Mouse (Mus musculus) E14TG2a.4 (cell line): ENCODE results near the gene Mcm6.

Experiments used
- H3K27me3 ChIP-seq: 2 replicates; pipeline ENCODE4 v1.6.1; 2014; ENCODE audit warnings: low read length, control low read depth; ENCODE audit not compliant: insufficient read depth
- H3K36me3 ChIP-seq: 2 replicates; pipeline ENCODE4 v1.6.1; 2014; ENCODE audit warnings: low read length, control low read depth; ENCODE audit not compliant: insufficient read depth
- H3K4me1 ChIP-seq: replicated peaks from 2 replicates; pipeline ENCODE4 v1.6.1; 2014; ENCODE audit warnings: low read depth, low read length, control low read depth
- H3K4me3 ChIP-seq: replicated peaks from 2 replicates; pipeline ENCODE4 v1.5.1; 2014; ENCODE audit warnings: mild to moderate bottlenecking, low read length
- H3K9me3 ChIP-seq: 2 replicates; pipeline ENCODE4 v1.6.1; 2014; ENCODE audit warnings: low read length, control low read depth
- CTCF ChIP-seq: conservative IDR thresholded peaks from 2 replicates; pipeline ENCODE4 v1.5.1; 2014; ENCODE audit warnings: low read length
- NANOG ChIP-seq: IDR thresholded peaks from 2 replicates; pipeline ENCODE4 v1.6.1; 2014; ENCODE audit warnings: borderline replicate concordance, low read length, mixed read lengths
- POU5F1 ChIP-seq: IDR thresholded peaks from 2 replicates; pipeline ENCODE4 v1.6.1; 2014; ENCODE audit warnings: low read length, borderline replicate concordance

Gene Mcm6

GRCm38 (mm10) chr1:128392382-128392781 is 32.9 kb upstream of the Mcm6 start:
- peaks cover 52% of the 10 kb centered on the region for H3K4me1 ChIP-seq
- no peak overlapping the region for H3K4me3 ChIP-seq

GRCm38 (mm10) chr1:128386487-128386886 is 27.0 kb upstream of the Mcm6 start:
- H3K9me3 ChIP-seq, result no peaks in the 10 kb centered on the region
- H3K27me3 ChIP-seq, result no peaks in the 10 kb centered on the region
- H3K4me3 ChIP-seq, result no peak overlapping the region
- peaks cover 86% of the 10 kb centered on the region for H3K36me3 ChIP-seq
- H3K4me1 ChIP-seq, result peaks cover 5% of the 10 kb centered on the region
- TF ChIP-seq NANOG (no peak), POU5F1 (no peak), CTCF (no peak)

More at GRCm38 (mm10) chr1:128392382-128392781, 32.9 kb upstream of the Mcm6 start:
- peaks cover 64% of the 10 kb centered on the region for H3K36me3 ChIP-seq
- no peaks in the 10 kb centered on the region for H3K27me3 ChIP-seq
- TF ChIP-seq NANOG, result peak; percentile 94
- TF ChIP-seq CTCF, result no peak
- TF ChIP-seq POU5F1, result no peak
- H3K9me3 ChIP-seq, result no peaks in the 10 kb centered on the region

DNA sequence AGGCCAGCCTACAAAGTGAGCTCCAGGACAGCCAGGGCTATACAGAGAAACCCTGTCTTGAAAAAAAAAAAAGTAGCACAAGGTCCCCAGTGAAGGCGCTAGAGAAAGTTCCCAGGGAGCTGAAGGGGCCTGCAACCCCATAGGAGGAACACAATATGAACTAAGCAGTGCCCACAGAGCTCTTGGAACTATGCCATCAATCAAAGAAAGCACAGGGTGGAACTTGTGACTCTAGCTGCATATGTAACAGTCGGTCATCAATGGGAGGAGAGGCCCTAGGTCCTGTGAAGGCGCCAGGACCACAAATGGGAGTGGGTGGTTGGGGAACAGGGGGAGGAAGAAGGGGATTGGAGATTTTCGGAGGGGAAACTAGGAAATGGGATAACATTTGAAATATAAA is 17.4 kb upstream of the Mcm6 start:
- TF ChIP-seq NANOG, result no peak
- TF ChIP-seq CTCF, result no peak
- no peak for TF ChIP-seq POU5F1
- H3K4me3 ChIP-seq, result no peak overlapping the region
- H3K4me1 ChIP-seq, result no peaks in the 10 kb centered on the region
- H3K27me3 ChIP-seq, result no peaks in the 10 kb centered on the region
- H3K36me3 ChIP-seq, result peaks cover 79% of the 10 kb centered on the region
- H3K9me3 ChIP-seq, result no peaks in the 10 kb centered on the region

- TF ChIP-seq CTCF, result peak; percentile 15
- TF ChIP-seq POU5F1, result no peak
- no peak for TF ChIP-seq NANOG
- H3K27me3 ChIP-seq, result no peaks in the 10 kb centered on the region
- peaks cover 69% of the 10 kb centered on the region for H3K36me3 ChIP-seq
- 0 out of 2 replicates have a peak, but pooled peaks cover 3% of the 10 kb centered on the region for H3K4me1 ChIP-seq
- H3K9me3 ChIP-seq, result no peaks in the 10 kb centered on the region
- H3K4me3 ChIP-seq, result no peak overlapping the region
Measured at GRCm38 (mm10) chr1:128372143-128372860, 12.8 kb upstream of the Mcm6 start.

DNA sequence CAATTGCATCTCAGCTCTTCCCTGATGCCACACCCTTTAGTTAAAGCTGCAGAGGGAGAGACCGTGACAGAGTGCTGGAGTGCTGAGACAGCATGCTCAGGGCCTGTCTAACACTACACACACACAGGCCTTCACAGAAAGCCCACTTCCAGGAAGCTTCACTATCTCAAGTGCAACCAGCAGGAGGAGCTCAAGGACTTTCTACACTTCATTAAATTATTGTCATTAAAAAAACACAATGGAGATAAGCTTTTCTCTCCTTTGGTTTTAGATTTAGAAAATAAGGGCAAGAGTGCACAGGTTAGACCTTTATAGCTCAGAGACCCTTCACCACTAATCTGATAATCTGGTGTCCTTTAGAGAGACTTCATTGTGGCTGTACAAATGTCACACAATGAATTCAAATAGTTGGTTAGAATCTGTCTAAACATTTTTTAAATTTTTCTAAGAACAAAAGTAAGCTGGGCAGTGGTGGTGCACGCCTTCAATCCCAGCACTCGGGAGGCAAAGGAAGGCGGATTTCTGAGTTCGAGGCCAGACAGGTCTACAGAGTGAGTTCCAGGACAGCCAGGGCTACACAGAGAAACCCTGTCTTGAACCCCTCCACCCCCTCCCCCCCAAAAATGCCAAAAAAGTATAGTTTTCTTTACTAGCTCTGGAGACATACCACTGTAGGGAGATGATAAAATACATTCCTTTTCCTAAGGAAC is 9.4 kb upstream of the Mcm6 start:
- H3K36me3 ChIP-seq, result peaks cover 66% of the 10 kb centered on the region
- 0 out of 2 replicates have a peak, but pooled peaks cover 3% of the 10 kb centered on the region for H3K4me1 ChIP-seq
- H3K9me3 ChIP-seq, result no peaks in the 10 kb centered on the region
- TF ChIP-seq NANOG, result no peak
- TF ChIP-seq CTCF, result peak; percentile 42; the same call in 1 of the 2 replicates
- H3K4me3 ChIP-seq, result no peak overlapping the region
- H3K27me3 ChIP-seq, result no peaks in the 10 kb centered on the region

- H3K27me3 ChIP-seq, result no peaks in the 10 kb centered on the region
- H3K36me3 ChIP-seq, result peaks cover 59% of the 10 kb centered on the region
- H3K9me3 ChIP-seq, result no peaks in the 10 kb centered on the region
- TF ChIP-seq NANOG (no peak), POU5F1 (no peak), CTCF (no peak)
- H3K4me3 ChIP-seq, result no peak overlapping the region
- H3K4me1 ChIP-seq, result peaks cover 26% of the 10 kb centered on the region
Measured at GRCm38 (mm10) chr1:128360601-128361000, 1.1 kb upstream of the Mcm6 start.

DNA sequence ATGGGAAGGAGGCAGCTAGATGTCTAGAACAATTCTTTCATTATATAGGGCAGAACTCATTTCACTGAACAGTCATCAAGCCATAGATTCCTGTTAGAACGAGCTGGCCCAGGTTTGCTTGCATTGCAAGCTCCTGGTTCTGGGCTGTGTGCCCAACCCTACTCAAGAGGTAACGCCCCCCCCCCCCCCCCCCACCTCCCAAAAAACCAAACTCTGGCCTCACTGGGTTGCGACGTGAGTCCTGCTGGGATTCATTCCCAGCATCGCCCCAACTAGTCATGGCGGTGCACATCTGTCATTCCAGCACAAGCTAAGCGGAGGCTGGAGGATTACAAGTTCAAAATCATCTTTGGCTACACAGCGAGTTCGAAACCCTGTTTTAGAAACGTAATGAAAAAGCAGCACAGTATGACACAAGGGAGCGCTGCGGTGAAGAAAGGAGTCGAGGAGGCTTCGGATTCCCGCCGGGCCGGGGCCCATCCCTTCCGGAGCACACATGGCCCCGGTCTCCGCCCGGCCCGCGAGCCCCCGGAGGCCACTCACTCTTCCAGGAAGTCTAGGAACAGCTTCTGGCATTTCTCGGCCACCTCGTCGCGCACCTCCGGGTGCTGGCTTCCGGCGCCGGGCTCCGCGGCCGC is 429 bp downstream of the Mcm6 start:
- Histone ChIP-seq H3K9me3 (no peaks in the 10 kb centered on the region), H3K27me3 (no peaks in the 10 kb centered on the region), H3K4me1 (peaks cover 26% of the 10 kb centered on the region), H3K4me3 (peak overlapping the region; percentile 93), H3K36me3 (peaks cover 65% of the 10 kb centered on the region)
- TF ChIP-seq NANOG (no peak), CTCF (no peak), POU5F1 (no peak)

- TF ChIP-seq POU5F1 (no peak), NANOG (no peak), CTCF (no peak)
- Histone ChIP-seq H3K36me3 (peaks cover 68% of the 10 kb centered on the region), H3K27me3 (no peaks in the 10 kb centered on the region), H3K4me3 (peak overlapping the region; percentile 93), H3K9me3 (no peaks in the 10 kb centered on the region), H3K4me1 (peaks cover 26% of the 10 kb centered on the region)
Measured at GRCm38 (mm10) chr1:128358276-128358675, 1.2 kb downstream of the Mcm6 start.
